Mouse (Mus musculus) A20 (cell line): ENCODE data around the gene Ggta1.

Source experiments
- DNase-seq: peaks from one replicate; pipeline ENCODE4 v3.0.0-alpha.2; 2011; ENCODE audit warnings: low read depth, low spot score

The Ggta1 gene

GRCm38 (mm10) chr2:35407266-35407665, 55.8 kb downstream of the Ggta1 start:
- DNase-seq = no peak

- DNase-seq = no peak
Measured at GRCm38 (mm10) chr2:35406611-35407010, 56.4 kb downstream of the Ggta1 start.

DNA sequence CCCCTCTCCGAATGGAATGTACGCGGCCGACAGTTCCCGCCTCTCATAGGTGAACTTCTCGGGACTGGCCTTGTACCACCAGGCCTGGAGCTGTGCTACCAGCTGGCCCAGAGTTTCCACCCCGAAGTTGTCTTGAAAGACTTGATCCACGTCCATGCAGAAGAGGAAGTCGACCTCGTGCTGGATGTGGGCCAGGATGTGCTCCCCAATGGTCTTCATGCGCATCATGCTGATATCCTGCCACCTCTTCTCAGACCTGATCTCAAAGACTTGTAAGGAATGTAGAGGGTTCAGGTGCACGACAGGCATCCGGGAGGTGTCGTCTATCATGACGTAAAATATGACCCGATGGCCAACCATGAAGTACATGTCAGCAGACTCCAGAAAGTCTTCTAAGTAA, 60.6 kb downstream of the Ggta1 start:
- DNase-seq = no peak

DNA sequence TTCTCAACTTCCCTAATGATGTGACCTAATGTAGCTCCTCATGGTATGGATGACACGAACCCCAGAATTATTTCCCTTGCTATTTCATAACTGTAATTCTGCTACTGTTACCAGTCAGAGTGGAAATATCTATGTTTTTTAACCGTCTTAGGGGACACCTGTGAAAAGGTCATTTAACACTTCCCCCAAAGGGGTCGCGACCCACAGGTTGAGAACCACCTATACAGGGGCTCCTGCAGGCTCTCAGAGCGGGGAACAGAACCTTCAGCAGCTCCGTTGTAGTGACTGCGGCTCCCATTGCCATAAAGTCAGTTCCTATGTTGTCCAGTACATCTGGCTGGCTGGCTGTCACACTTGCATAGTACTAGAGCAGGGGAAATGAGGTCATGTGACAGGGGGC, 62.3 kb downstream of the Ggta1 start:
- DNase-seq = no peak

- DNase-seq = peak; percentile 26
Measured at GRCm38 (mm10) chr2:35398184-35398828, 64.7 kb downstream of the Ggta1 start.

GRCm38 (mm10) chr2:35397590-35398173, 65.3 kb downstream of the Ggta1 start:
- peak; percentile 80 for DNase-seq

- DNase-seq = no peak
Measured at GRCm38 (mm10) chr2:35397096-35397495, 65.9 kb downstream of the Ggta1 start, which contains the start of gene 4930402F06Rik. TSS of gene 4930402F06Rik (minus strand) at chr2:35397175.

GRCm38 (mm10) chr2:35385441-35385871, 77.6 kb downstream of the Ggta1 start:
- DNase-seq = no peak

- DNase-seq = no peak
Measured at GRCm38 (mm10) chr2:35379306-35379705, 83.7 kb downstream of the Ggta1 start.

- no peak for DNase-seq
Measured at GRCm38 (mm10) chr2:35377600-35377999, 85.4 kb downstream of the Ggta1 start.

DNA sequence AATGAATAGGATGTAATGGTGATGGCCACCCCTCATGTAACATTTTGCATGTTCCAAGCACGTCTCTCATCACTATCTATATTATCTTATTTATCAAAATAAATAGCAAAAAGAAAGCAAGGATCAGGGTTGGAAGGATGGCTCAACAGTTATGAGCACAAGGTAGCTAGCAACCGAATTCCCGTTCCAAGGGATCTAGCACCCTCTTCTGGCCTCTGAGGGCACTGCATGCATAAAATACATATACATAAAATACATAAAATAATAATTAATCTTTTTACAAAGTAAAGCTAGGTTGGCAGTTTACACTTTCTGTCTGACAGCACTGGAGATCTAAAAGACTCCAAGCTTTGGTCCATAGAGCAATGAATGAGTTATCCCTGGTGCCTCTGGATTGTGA, 90.0 kb downstream of the Ggta1 start:
- DNase-seq = peak; percentile 58

- no peak for DNase-seq
Measured at GRCm38 (mm10) chr2:35370686-35371085, 92.3 kb downstream of the Ggta1 start.

- DNase-seq = no peak
Measured at GRCm38 (mm10) chr2:35367629-35368028, 95.4 kb downstream of the Ggta1 start, which contains the start of gene 4930568D16Rik. TSS of gene 4930568D16Rik (minus strand) at chr2:35367729.
